Mouse (Mus musculus): ENCODE data around the gene Olfr311.
"Not testable (repeated sequence)": the region's sequence is repeated elsewhere in the genome, so short reads cannot be mapped to it uniquely, and the experiment has no call there.

- TF ChIP-seq CTCF (IDR thresholded peaks at IDR 0.05); EP300 (IDR thresholded peaks at IDR 0.05; ENCODE audit: insufficient read depth, low read depth, low read length); POLR2A (IDR thresholded peaks at IDR 0.05; ENCODE audit: insufficient read depth, low read depth, low read length): not testable (repeated sequence)
Observed at GRCm38 (mm10) chr11:58832541-58832940, 6.5 kb upstream of the Olfr311 start.
